18 mouse cellular contexts compared by ENCODE assay signal in the genomic region with DNA sequence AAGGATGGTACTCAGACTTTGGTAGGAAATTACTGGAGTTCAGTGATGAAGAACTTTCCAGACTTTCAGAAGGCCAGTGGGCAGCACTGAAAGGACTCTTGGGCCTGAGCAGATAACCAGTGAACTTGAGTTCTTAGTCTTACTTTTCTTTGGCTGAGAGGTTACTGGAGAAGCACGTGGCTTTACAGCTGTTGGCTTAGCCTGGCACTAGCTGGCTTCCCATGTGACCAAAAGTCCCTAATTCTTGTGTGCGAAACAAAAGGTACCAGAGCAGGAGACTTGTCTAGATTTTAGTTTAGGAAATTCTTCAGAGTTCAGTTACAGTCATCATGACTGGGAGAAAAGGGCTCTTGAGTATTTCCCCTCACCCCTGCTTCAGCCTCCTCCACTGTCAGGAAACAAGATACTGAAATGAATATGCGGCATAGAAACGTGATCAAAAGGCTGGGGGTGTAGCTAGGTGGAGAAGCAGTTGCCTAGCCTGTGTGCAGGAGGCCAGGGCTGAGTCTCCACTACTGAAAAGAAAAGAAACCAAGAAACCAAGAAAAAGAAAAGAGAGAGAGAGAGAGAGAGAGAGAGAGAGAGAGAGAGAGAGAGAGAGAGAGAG. TPM values are rescaled to one million over a fixed set of nuclear protein-coding genes. Genes with fewer than 3 reads are reported as not detected.
DNase-seq lines count a peak whose midpoint lies in the region; ATAC-seq lines count a peak whose summit lies in the region.
"Had no signal": no experiment of that assay in that cellular context is flagged by ENCODE, and none has a peak within 500 bp of the region (broad histone marks: within the 10 kb centered on the region; RNA-seq: fewer than 3 reads in every experiment).

No protein-coding gene starts in this region.

- no peak overlapping the region for H3K9ac ChIP-seq in kidney, embryonic 16.5 days (replicated peaks; ENCODE audit: low read length)
- H3K9ac ChIP-seq in forebrain, embryonic 13.5 days = no peak overlapping the region
- H3K9ac ChIP-seq: liver, embryonic 14.5 days; midbrain, embryonic 12.5 days had no signal

- H3K4me3 ChIP-seq in kidney, embryonic 16.5 days (ENCODE audit: low read length) = no peak overlapping the region
- H3K4me3 ChIP-seq in forebrain, embryonic 13.5 days = no peak overlapping the region
- H3K4me3 ChIP-seq: midbrain, embryonic 12.5 days had no signal

- H3K4me1 ChIP-seq in kidney, embryonic 16.5 days (ENCODE audit: insufficient read depth, low read length) = peaks cover 24% of the 10 kb centered on the region
- peaks cover 4% of the 10 kb centered on the region for H3K4me1 ChIP-seq in forebrain, embryonic 13.5 days

- no peak overlapping the region for H3K4me2 ChIP-seq in kidney, embryonic 16.5 days (replicated peaks; ENCODE audit: low read depth, low read length)
- H3K4me2 ChIP-seq in forebrain, embryonic 13.5 days = no peak overlapping the region
- H3K4me2 ChIP-seq: midbrain, embryonic 12.5 days had no signal

- H3K36me3 ChIP-seq in kidney, embryonic 16.5 days (ENCODE audit: insufficient read depth, low read length) = no peaks in the 10 kb centered on the region
- no peaks in the 10 kb centered on the region for H3K36me3 ChIP-seq in forebrain, embryonic 13.5 days (ENCODE audit: poor library complexity, severe bottlenecking)
- H3K36me3 ChIP-seq: midbrain, embryonic 12.5 days had no signal

- 0 out of 2 replicates have a peak overlapping the region, but pooled peaks have one; percentile 43 for H3K27ac ChIP-seq in kidney, embryonic 16.5 days (ENCODE audit: low read length)
- no peak overlapping the region for H3K27ac ChIP-seq in forebrain, embryonic 13.5 days
- H3K27ac ChIP-seq: liver, embryonic 14.5 days; midbrain, embryonic 12.5 days had no signal

- H3K9me3 ChIP-seq in kidney, embryonic 16.5 days (ENCODE audit: low read length) = no peaks in the 10 kb centered on the region
- no peaks in the 10 kb centered on the region for H3K9me3 ChIP-seq in forebrain, embryonic 13.5 days (replicated peaks)
- H3K9me3 ChIP-seq: midbrain, embryonic 12.5 days had no signal

- H3K27me3 ChIP-seq in kidney, embryonic 16.5 days (ENCODE audit: insufficient read depth, low read length) = no peaks in the 10 kb centered on the region
- peaks cover 6% of the 10 kb centered on the region; the same call in 1 of the 2 replicates for H3K27me3 ChIP-seq in forebrain, embryonic 13.5 days

- no peak for ATAC-seq in kidney, embryonic 16.5 days (ENCODE audit: low FRiP score, low TSS enrichment)
- ATAC-seq in activated CD4-positive, CD25-positive, alpha-beta regulatory T cell, adult 4 months = peak; percentile 52
- no peak for ATAC-seq in forebrain, embryonic 13.5 days
- ATAC-seq: forebrain, embryonic 14.5 days; hindbrain, embryonic 16.5 days had no signal

- no peak for DNase-seq in kidney, adult 18-20 months
- peak; percentile 75 for DNase-seq in CD4-positive, CD25-positive, alpha-beta regulatory T cell, adult 2 months (ENCODE audit: low read depth, low spot score)
- peak; percentile 27 to 42 for DNase-seq in thymus, postnatal 10 days (ENCODE audit: low spot score in 2 of 2)
- DNase-seq in retina, postnatal 1 day = no peak
- DNase-seq: adrenal gland, postnatal 36 days; cerebellum, postnatal 10 days; embryo, embryonic 11 days; heart, postnatal 14 days; left cerebral cortex, postnatal 4 days; lung, postnatal 14 days; right cerebral cortex, postnatal 14 days had no signal

- WGBS in kidney, embryonic 16.5 days = 29% methylated on average over 4 of the region's 4 CpGs
- WGBS in forebrain, embryonic 13.5 days = 63% methylated on average over 4 of the region's 4 CpGs

RNA-seq across cellular contexts. Expression of gene Cyld, which starts 5.4 kb away (rescaled TPM):
- polyA plus RNA-seq in kidney, embryonic 16.5 days (2015; fragmentation: Nextera tagmentation; extraction: Ambion mirVana) = 13.1 and 15.2 TPM in 2 replicates
- 10 to 100 TPM; 73.1 to 86.4 TPM for polyA plus RNA-seq in activated CD4-positive, CD25-positive, alpha-beta regulatory T cell, adult 4 months (2017; shearing (Covaris generic))
- 13.7 and 14.5 TPM in 2 replicates for polyA plus RNA-seq in forebrain, embryonic 13.5 days (2015; fragmentation: Nextera tagmentation; extraction: Ambion mirVana)

RNA-seq across cellular contexts. Expression of gene Nod2, which starts 44.3 kb away (rescaled TPM):
- polyA plus RNA-seq in kidney, embryonic 16.5 days (2015; fragmentation: Nextera tagmentation; extraction: Ambion mirVana) = 0.32 and 0.37 TPM in 2 replicates
- 1 to 10 TPM; 2.5 to 3.6 TPM for polyA plus RNA-seq in activated CD4-positive, CD25-positive, alpha-beta regulatory T cell, adult 4 months (2017; shearing (Covaris generic))
- polyA plus RNA-seq in forebrain, embryonic 13.5 days (2015; fragmentation: Nextera tagmentation; extraction: Ambion mirVana) = 0.06 and 0.10 TPM in 2 replicates

RNA-seq across cellular contexts. Expression of gene Snx20, which starts 55.5 kb away (rescaled TPM):
- 1.9 TPM in 2 replicates for polyA plus RNA-seq in kidney, embryonic 16.5 days (2015; fragmentation: Nextera tagmentation; extraction: Ambion mirVana)
- polyA plus RNA-seq in activated CD4-positive, CD25-positive, alpha-beta regulatory T cell, adult 4 months (2017; shearing (Covaris generic)) = 1 to 10 TPM; 7.7 to 9.9 TPM
- 0.47 and 0.80 TPM in 2 replicates for polyA plus RNA-seq in forebrain, embryonic 13.5 days (2015; fragmentation: Nextera tagmentation; extraction: Ambion mirVana)

Comparison
In these comparisons a context has a peak if more than half of its experiments do, and no peak if none do; other contexts are left out.
1. DNase-seq: peak in CD4-positive, CD25-positive, alpha-beta regulatory T cell, adult 2 months (single experiment) and thymus, postnatal 10 days (2 of 2); none in kidney, adult 18-20 months (single experiment) and retina, postnatal 1 day (single experiment).